Mouse (Mus musculus) heart, postnatal 0 days (tissue): ENCODE measurements around the gene Slc7a15.

Experiments
- CTCF ChIP-seq: IDR thresholded peaks from 2 replicates; pipeline ENCODE4 v1.5.1; 2016; ENCODE audit warnings: antibody characterized with exemption, control low read depth, low read depth
- EP300 ChIP-seq: IDR thresholded peaks from 2 replicates; pipeline ENCODE4 v1.6.1; 2016; ENCODE audit warnings: antibody characterized with exemption, low read depth

DNA sequence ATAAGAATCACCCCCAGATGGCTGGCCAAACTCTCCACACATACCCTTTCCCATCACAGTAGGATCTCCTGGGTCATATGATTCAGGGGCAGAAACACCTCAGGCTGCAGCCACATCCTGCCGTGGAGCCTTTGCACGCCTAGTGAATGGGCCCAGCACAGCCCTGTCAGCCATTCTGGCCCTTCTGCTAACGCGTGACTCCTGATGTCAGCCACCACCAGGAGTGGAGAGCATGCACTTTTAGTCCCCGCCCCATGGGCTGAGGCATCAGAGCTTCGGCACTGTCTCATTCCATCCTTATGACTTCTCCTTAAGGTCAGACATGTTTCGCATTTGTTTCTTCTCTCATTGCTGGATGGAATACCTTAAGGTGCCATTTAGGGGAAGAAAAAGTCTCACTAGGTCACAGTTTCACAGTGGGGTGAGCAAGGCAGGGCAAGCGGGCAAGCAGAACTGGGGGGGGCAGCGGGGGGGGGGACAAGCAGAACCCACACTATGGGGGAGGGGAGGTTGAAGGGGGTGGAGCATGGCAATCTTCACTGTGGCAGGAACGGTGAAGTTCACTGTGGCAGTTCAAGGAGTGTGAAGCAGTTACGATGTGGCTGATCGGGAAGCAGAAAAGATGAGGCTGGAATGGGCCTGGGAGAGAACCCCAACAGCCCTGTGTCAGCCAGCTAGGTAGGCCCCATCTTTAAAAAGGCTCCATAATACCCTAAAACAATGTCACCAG lies 79.3 kb downstream of the Slc7a15 start:
- no peak for TF ChIP-seq CTCF
- no peak for TF ChIP-seq EP300
